Mouse (Mus musculus): ENCODE measurements around the gene Ctdspl.

DNA sequence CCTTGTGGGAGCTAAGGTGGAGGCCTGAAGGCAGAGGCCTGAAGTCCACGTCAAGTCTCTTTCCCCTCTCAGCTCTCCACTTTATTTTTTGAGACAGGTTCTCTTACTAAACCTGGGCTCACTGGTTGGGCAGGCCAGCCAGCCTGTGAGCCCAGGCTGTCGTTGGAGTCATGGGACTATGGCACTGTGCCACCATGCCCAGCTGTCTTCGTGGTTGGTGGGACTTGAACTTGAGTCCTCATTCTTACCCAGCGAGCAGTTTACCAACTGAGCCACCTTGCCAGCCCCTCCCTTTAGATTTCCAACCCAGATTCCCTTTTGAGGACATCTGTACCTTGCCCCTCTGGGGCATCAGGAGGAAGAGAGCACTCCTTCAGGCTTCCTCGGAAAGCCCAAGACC, 47.3 kb downstream of the Ctdspl start:
- TF ChIP-seq EP300 (IDR thresholded peaks at IDR 0.05; ENCODE audit: low read depth) (no peak), CTCF (IDR thresholded peaks at IDR 0.05; ENCODE audit: low read depth) (no peak)
